Mouse (Mus musculus): ENCODE results near the gene Apbb2. TPM values are rescaled to one million over a fixed set of nuclear protein-coding genes. Genes with fewer than 3 reads are reported as not detected.

Apbb2 gene
- polyA plus RNA-seq, 1 experiment from 2014 or later: 34.0 TPM

GRCm38 (mm10) chr5:66513412-66513811 lies 105.2 kb downstream of the Apbb2 start:
- peaks cover 3% of the 10 kb centered on the region for H3K4me1 ChIP-seq (ENCODE audit: control insufficient read depth, insufficient read depth, low read length)
- DNase-seq (ENCODE audit: low spot score, missing footprints) (no peak), ATAC-seq (ENCODE audit: low FRiP score) (no peak)
- no peaks in the 10 kb centered on the region for H3K36me3 ChIP-seq (ENCODE audit: control insufficient read depth, insufficient read depth, low read length)
- H3K27me3 ChIP-seq (ENCODE audit: control insufficient read depth, insufficient read depth, low read length): no peaks in the 10 kb centered on the region
- no peaks in the 10 kb centered on the region for H3K9me3 ChIP-seq (ENCODE audit: control insufficient read depth, low read length)
- H3K27ac ChIP-seq (ENCODE audit: low read depth, low read length): no peak overlapping the region
- H3K4me2 ChIP-seq: no peak overlapping the region
- no peak overlapping the region for H3K4me3 ChIP-seq (ENCODE audit: low read depth, low read length)
- H3K9ac ChIP-seq (ENCODE audit: low read length): no peak overlapping the region

DNA sequence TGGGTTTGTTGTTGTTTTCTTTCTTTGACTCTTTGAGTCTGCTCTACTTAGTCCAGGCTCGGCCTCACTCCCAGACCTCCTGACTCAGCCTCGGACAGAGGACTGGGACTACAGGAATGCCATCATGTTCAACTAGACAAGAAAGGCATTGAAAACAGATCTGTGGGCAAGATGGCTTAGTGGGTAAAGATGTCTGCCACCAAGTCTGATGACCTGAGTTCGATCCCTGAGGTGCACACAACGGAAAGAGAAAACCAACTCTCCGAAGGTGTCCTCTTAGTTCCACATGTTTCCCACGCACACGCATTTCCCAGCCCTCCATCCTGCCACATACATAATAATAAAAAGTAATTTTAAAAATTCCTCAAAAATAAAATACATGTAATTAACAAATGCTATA lies 106.1 kb downstream of the Apbb2 start:
- ATAC-seq (ENCODE audit: low FRiP score): no peak
- DNase-seq (ENCODE audit: low spot score, missing footprints): no peak
- H3K9me3 ChIP-seq (ENCODE audit: control insufficient read depth, low read length): no peaks in the 10 kb centered on the region
- WGBS: 94% methylated on average over 7 of the region's 7 CpGs
- H3K36me3 ChIP-seq (ENCODE audit: control insufficient read depth, insufficient read depth, low read length): no peaks in the 10 kb centered on the region
- H3K27me3 ChIP-seq (ENCODE audit: control insufficient read depth, insufficient read depth, low read length): no peaks in the 10 kb centered on the region
- H3K9ac ChIP-seq (ENCODE audit: low read length): no peak overlapping the region
- H3K4me3 ChIP-seq (ENCODE audit: low read depth, low read length): no peak overlapping the region
- no peak overlapping the region for H3K27ac ChIP-seq (ENCODE audit: low read depth, low read length)
- no peak overlapping the region for H3K4me2 ChIP-seq
- no peaks in the 10 kb centered on the region for H3K4me1 ChIP-seq (ENCODE audit: control insufficient read depth, insufficient read depth, low read length)

- 90% methylated on average over 5 of the region's 7 CpGs for WGBS
- Histone ChIP-seq H3K9me3 (ENCODE audit: control insufficient read depth, low read length) (no peaks in the 10 kb centered on the region), H3K4me1 (ENCODE audit: control insufficient read depth, insufficient read depth, low read length) (no peaks in the 10 kb centered on the region), H3K36me3 (ENCODE audit: control insufficient read depth, insufficient read depth, low read length) (no peaks in the 10 kb centered on the region), H3K27me3 (ENCODE audit: control insufficient read depth, insufficient read depth, low read length) (no peaks in the 10 kb centered on the region), H3K9ac (ENCODE audit: low read length) (no peak overlapping the region), H3K4me2 (no peak overlapping the region), H3K4me3 (ENCODE audit: low read depth, low read length) (no peak overlapping the region), H3K27ac (ENCODE audit: low read depth, low read length) (no peak overlapping the region)
- no peak for DNase-seq (ENCODE audit: low spot score, missing footprints)
- ATAC-seq (ENCODE audit: low FRiP score): no peak
Observed at GRCm38 (mm10) chr5:66510716-66511115, 107.9 kb downstream of the Apbb2 start.

GRCm38 (mm10) chr5:66509151-66509550 lies 109.4 kb downstream of the Apbb2 start:
- 88% methylated on average over 5 of the region's 5 CpGs for WGBS
- Histone ChIP-seq H3K9me3 (ENCODE audit: control insufficient read depth, low read length) (no peaks in the 10 kb centered on the region), H3K4me1 (ENCODE audit: control insufficient read depth, insufficient read depth, low read length) (peaks cover 3% of the 10 kb centered on the region; the same call in 1 of the 2 replicates), H3K36me3 (ENCODE audit: control insufficient read depth, insufficient read depth, low read length) (no peaks in the 10 kb centered on the region), H3K27ac (ENCODE audit: low read depth, low read length) (no peak overlapping the region), H3K27me3 (ENCODE audit: control insufficient read depth, insufficient read depth, low read length) (no peaks in the 10 kb centered on the region), H3K4me3 (ENCODE audit: low read depth, low read length) (no peak overlapping the region), H3K9ac (ENCODE audit: low read length) (no peak overlapping the region), H3K4me2 (no peak overlapping the region)
- DNase-seq (ENCODE audit: low spot score, missing footprints) (no peak), ATAC-seq (ENCODE audit: low FRiP score) (no peak)

DNA sequence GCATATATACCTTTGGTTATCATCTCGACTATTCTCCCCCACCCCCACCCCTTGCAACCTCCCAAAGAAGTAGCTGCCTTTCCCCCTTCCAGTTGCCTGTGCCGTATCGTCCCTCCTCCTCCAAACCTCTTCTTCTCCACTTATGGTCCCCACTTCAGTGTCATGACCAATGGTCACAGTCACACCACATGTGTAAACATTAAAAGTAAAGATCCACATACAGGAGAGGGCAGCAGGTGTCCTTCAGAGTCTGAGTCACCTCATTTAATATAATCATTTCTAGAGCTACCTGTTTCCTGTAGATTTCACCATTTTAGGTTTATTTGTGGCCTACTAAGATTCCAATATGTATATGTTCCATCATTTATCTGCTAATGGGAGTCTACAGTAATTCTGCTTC lies 113.0 kb downstream of the Apbb2 start:
- H3K4me2 ChIP-seq: no peak overlapping the region
- H3K9me3 ChIP-seq (ENCODE audit: control insufficient read depth, low read length): no peaks in the 10 kb centered on the region
- 73% methylated on average over 3 of the region's 3 CpGs for WGBS
- no peak overlapping the region for H3K27ac ChIP-seq (ENCODE audit: low read depth, low read length)
- H3K27me3 ChIP-seq (ENCODE audit: control insufficient read depth, insufficient read depth, low read length): no peaks in the 10 kb centered on the region
- no peaks in the 10 kb centered on the region for H3K36me3 ChIP-seq (ENCODE audit: control insufficient read depth, insufficient read depth, low read length)
- ATAC-seq (ENCODE audit: low FRiP score): no peak
- no peak overlapping the region for H3K4me3 ChIP-seq (ENCODE audit: low read depth, low read length)
- no peak for DNase-seq (ENCODE audit: low spot score, missing footprints)
- no peak overlapping the region for H3K9ac ChIP-seq (ENCODE audit: low read length)
- H3K4me1 ChIP-seq (ENCODE audit: control insufficient read depth, insufficient read depth, low read length): peaks cover 9% of the 10 kb centered on the region; the same call in 1 of the 2 replicates

- Histone ChIP-seq H3K36me3 (ENCODE audit: control insufficient read depth, insufficient read depth, low read length) (no peaks in the 10 kb centered on the region), H3K4me2 (no peak overlapping the region), H3K27me3 (ENCODE audit: control insufficient read depth, insufficient read depth, low read length) (no peaks in the 10 kb centered on the region), H3K4me1 (ENCODE audit: control insufficient read depth, insufficient read depth, low read length) (peaks cover 9% of the 10 kb centered on the region; the same call in 1 of the 2 replicates), H3K27ac (ENCODE audit: low read depth, low read length) (no peak overlapping the region), H3K9ac (ENCODE audit: low read length) (no peak overlapping the region), H3K9me3 (ENCODE audit: control insufficient read depth, low read length) (no peaks in the 10 kb centered on the region), H3K4me3 (ENCODE audit: low read depth, low read length) (no peak overlapping the region)
- ATAC-seq (ENCODE audit: low FRiP score) (0 out of 2 replicates have a peak, but pooled peaks have one; percentile 22), DNase-seq (ENCODE audit: low spot score, missing footprints) (no peak)
- WGBS: 56% methylated on average over 1 of the region's 1 CpGs
Observed at GRCm38 (mm10) chr5:66505071-66505470, 113.5 kb downstream of the Apbb2 start.

- H3K27ac ChIP-seq (ENCODE audit: low read depth, low read length): no peak overlapping the region
- no peaks in the 10 kb centered on the region for H3K27me3 ChIP-seq (ENCODE audit: control insufficient read depth, insufficient read depth, low read length)
Observed at GRCm38 (mm10) chr5:66504434-66504747, 114.2 kb downstream of the Apbb2 start.

DNA sequence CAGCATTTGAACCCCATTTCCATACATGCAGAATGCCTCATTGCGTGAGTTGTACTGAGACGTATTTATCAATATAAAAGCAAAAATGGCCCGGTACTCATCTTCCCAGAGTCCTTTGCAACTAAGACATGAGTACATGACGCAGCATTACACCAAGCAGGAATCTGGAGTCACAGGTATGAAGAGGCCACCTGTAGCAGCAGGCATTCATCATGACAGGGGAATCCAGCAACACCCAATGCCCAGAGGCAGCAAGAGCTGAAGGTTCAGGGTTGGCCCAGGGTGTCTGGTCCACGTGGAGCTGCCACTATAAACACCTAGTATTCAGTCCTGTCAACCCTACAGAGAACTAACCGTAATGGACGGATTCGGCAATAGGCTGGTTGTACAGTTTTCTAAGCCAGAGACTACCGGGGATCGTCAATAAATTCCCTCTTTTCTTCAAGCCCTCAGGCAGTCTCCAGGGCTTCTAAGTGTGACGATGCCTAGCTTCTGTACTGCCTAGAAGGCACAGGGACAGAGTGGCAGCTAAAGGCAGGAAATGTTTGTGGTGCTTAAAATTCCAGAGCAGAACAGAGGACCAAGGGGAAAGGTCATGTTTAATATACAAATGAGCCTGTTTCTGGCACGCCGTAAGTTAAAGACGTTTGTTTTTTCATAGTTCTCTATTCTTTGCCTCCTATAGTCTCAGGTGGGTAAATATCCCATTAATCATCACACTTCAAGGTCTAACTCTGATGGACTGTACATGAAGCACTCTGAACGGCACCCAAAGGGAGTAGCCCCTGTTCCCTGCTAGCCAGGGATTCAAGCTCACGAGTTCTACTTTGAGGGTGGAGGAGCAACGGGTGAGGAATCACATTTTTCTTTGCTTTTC lies 114.8 kb downstream of the Apbb2 start:
- DNase-seq (ENCODE audit: low spot score, missing footprints) (no peak), ATAC-seq (ENCODE audit: low FRiP score) (no peak)
- H3K27ac ChIP-seq (ENCODE audit: low read depth, low read length): no peak overlapping the region
- H3K9me3 ChIP-seq (ENCODE audit: control insufficient read depth, low read length): no peaks in the 10 kb centered on the region
- H3K9ac ChIP-seq (ENCODE audit: low read length): no peak overlapping the region
- H3K4me3 ChIP-seq (ENCODE audit: low read depth, low read length): no peak overlapping the region
- no peaks in the 10 kb centered on the region for H3K27me3 ChIP-seq (ENCODE audit: control insufficient read depth, insufficient read depth, low read length)
- WGBS: 70% methylated on average over 17 of the region's 17 CpGs
- no peak overlapping the region for H3K4me2 ChIP-seq
- H3K4me1 ChIP-seq (ENCODE audit: control insufficient read depth, insufficient read depth, low read length): peaks cover 9% of the 10 kb centered on the region; the same call in 1 of the 2 replicates
- no peaks in the 10 kb centered on the region for H3K36me3 ChIP-seq (ENCODE audit: control insufficient read depth, insufficient read depth, low read length)

More at GRCm38 (mm10) chr5:66504434-66504747, 114.2 kb downstream of the Apbb2 start:
- no peak for DNase-seq (ENCODE audit: low spot score, missing footprints)
- no peak overlapping the region for H3K4me2 ChIP-seq
- no peak overlapping the region for H3K9ac ChIP-seq (ENCODE audit: low read length)
- H3K9me3 ChIP-seq (ENCODE audit: control insufficient read depth, low read length): no peaks in the 10 kb centered on the region
- no peaks in the 10 kb centered on the region for H3K36me3 ChIP-seq (ENCODE audit: control insufficient read depth, insufficient read depth, low read length)
- H3K4me3 ChIP-seq (ENCODE audit: low read depth, low read length): no peak overlapping the region
- 77% methylated on average over 6 of the region's 6 CpGs for WGBS
- ATAC-seq (ENCODE audit: low FRiP score): no peak
- H3K4me1 ChIP-seq (ENCODE audit: control insufficient read depth, insufficient read depth, low read length): peaks cover 9% of the 10 kb centered on the region; the same call in 1 of the 2 replicates

DNA sequence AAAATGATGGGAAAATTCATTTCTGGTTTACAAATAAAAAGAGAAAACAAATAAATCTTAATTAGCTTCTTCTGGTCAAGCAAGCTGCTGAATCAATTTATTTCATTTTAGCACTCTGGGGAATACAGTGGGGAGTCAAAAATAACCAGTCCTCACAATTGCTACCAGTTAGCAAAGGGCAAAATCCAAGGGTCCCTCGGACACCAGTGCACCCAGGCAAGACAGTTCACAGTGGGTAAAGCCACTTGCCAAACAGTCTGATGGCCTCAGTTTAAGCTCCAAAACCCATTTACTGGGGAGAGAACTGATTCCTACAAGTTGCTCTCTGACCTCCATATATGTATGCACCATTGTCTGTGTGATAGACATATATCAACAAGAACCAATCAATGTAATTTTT lies 115.6 kb downstream of the Apbb2 start:
- no peaks in the 10 kb centered on the region for H3K9me3 ChIP-seq (ENCODE audit: control insufficient read depth, low read length)
- H3K36me3 ChIP-seq (ENCODE audit: control insufficient read depth, insufficient read depth, low read length): no peaks in the 10 kb centered on the region
- WGBS: 90% methylated on average over 1 of the region's 1 CpGs
- no peaks in the 10 kb centered on the region for H3K27me3 ChIP-seq (ENCODE audit: control insufficient read depth, insufficient read depth, low read length)
- DNase-seq (ENCODE audit: low spot score, missing footprints) (no peak), ATAC-seq (ENCODE audit: low FRiP score) (no peak)
- no peak overlapping the region for H3K4me2 ChIP-seq
- no peak overlapping the region for H3K9ac ChIP-seq (ENCODE audit: low read length)
- H3K27ac ChIP-seq (ENCODE audit: low read depth, low read length): no peak overlapping the region
- H3K4me1 ChIP-seq (ENCODE audit: control insufficient read depth, insufficient read depth, low read length): peaks cover 9% of the 10 kb centered on the region; the same call in 1 of the 2 replicates
- H3K4me3 ChIP-seq (ENCODE audit: low read depth, low read length): no peak overlapping the region

Measured in midbrain, embryonic 11.5 days (tissue).